Mouse (Mus musculus): ENCODE results near the gene Vil1. TPM values are rescaled to one million over a fixed set of nuclear protein-coding genes. Genes with fewer than 3 reads are reported as not detected.

Vil1 gene
- total and polyA plus RNA-seq, 3 experiments: 0.04 TPM; not detected in 1

DNA sequence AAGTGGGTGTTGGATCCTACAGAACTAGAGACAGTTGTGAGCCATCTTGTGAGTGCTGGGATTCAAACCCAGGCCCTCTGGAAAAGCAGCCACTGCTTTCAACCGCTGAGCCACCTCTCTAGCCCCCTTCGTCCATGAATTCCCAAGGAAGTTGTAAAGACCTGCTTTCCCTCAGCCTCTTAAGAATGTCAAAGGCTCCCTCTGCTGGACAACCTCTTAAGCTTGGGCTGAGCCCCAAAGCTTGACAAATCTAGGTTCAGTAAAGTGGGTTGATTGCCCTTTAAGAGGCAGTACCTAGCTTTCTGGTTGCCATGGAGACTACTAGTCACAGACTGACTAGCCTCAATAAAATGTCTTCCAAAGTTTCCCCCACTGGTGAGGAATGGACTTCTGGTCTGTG, 47.4 kb upstream of the Vil1 start, which contains the start of gene Catip:
Gene Catip (plus strand): TSS at position 297 of the 400 bp plus-strand sequence.
- H3K4me1 ChIP-seq (ENCODE audit: control insufficient read depth in 1 of 2, insufficient read depth in 2 of 2, low read length in 2 of 2): no peaks in the 10 kb centered on the region
- H3K27me3 ChIP-seq (ENCODE audit: control insufficient read depth in 1 of 2, insufficient read depth in 2 of 2, low read length in 2 of 2): no peaks in the 10 kb centered on the region
- H3K9ac ChIP-seq (ENCODE audit: control insufficient read depth, low read depth, low read length, poor library complexity, severe bottlenecking): no peak within 1 kb of the TSS
- no peaks in the 10 kb centered on the region for H3K9me3 ChIP-seq (replicated peaks; ENCODE audit: insufficient read depth, low read length)
- no peak within 1 kb of the TSS for H3K4me3 ChIP-seq (ENCODE audit: control insufficient read depth in 1 of 2, insufficient read depth in 1 of 2, low read depth in 2 of 2, low read length in 2 of 2)
- TF ChIP-seq MYB (IDR thresholded peaks at IDR 0.05; ENCODE audit: low read depth, low read length) (no peak), ZNF384 (IDR thresholded peaks at IDR 0.05; ENCODE audit: low read depth, low read length) (no peak), NELFE (IDR thresholded peaks at IDR 0.05; ENCODE audit: low read depth, low read length) (no peak), POLR2A (IDR thresholded peaks at IDR 0.05; ENCODE audit: control insufficient read depth in 1 of 2, insufficient read depth in 1 of 2, low read depth in 1 of 2, low read length in 2 of 2, poor library complexity in 1 of 2) (no peak), ZC3H11A (IDR thresholded peaks at IDR 0.05; ENCODE audit: low read depth, low read length) (peak; percentile 92), CHD1 (IDR thresholded peaks at IDR 0.05; ENCODE audit: low read depth, low read length) (no peak), ZMIZ1 (IDR thresholded peaks at IDR 0.05; ENCODE audit: low read depth, low read length) (no peak), GABPA (IDR thresholded peaks at IDR 0.05; ENCODE audit: low read depth, low read length) (no peak), RAD21 (IDR thresholded peaks at IDR 0.05; ENCODE audit: low read depth, low read length) (peak; percentile 90), E2F4 (IDR thresholded peaks at IDR 0.05; ENCODE audit: borderline replicate concordance, low read depth, low read length) (no peak), MYC (IDR thresholded peaks at IDR 0.05; ENCODE audit: low read depth, low read length) (no peak), ELF1 (IDR thresholded peaks at IDR 0.05; ENCODE audit: low read depth, low read length) (no peak), SMC3 (IDR thresholded peaks at IDR 0.05; ENCODE audit: low read depth, low read length) (peak; percentile 96), SIN3A (IDR thresholded peaks at IDR 0.05; ENCODE audit: low read length) (peak; percentile 53), MEF2A (IDR thresholded peaks at IDR 0.05; ENCODE audit: extremely low read depth, insufficient replicate concordance, low read depth, low read length, poor library complexity, severe bottlenecking) (no peak), UBTF (IDR thresholded peaks at IDR 0.05; ENCODE audit: borderline replicate concordance, insufficient read depth, low read depth, low read length) (no peak), TCF12 (IDR thresholded peaks at IDR 0.05; ENCODE audit: low read depth, low read length) (no peak), USF2 (IDR thresholded peaks at IDR 0.05; ENCODE audit: borderline replicate concordance in 1 of 2, insufficient read depth in 1 of 2, low read depth in 1 of 2, low read length in 2 of 2) (no peak), HCFC1 (IDR thresholded peaks at IDR 0.05; ENCODE audit: low read depth, low read length) (no peak), MXI1 (IDR thresholded peaks at IDR 0.05; ENCODE audit: low read depth, low read length) (no peak), TAL1 (IDR thresholded peaks at IDR 0.05; ENCODE audit: low read length) (no peak), JUND (IDR thresholded peaks at IDR 0.05; ENCODE audit: low read depth, low read length) (no peak), EP300 (IDR thresholded peaks at IDR 0.05; ENCODE audit: low read depth in 1 of 2, low read length in 2 of 2) (no peak), POLR2AphosphoS5 (IDR thresholded peaks at IDR 0.05; ENCODE audit: borderline replicate concordance, low read depth, low read length) (no peak), USF1 (IDR thresholded peaks at IDR 0.05; ENCODE audit: low read depth, low read length) (no peak), RCOR1 (IDR thresholded peaks at IDR 0.05; ENCODE audit: low read depth, low read length) (no peak), CTCF (IDR thresholded peaks at IDR 0.05 in 2 of 3, conservative IDR thresholded peaks at IDR 0.05 in 1 of 3; ENCODE audit: control insufficient read depth in 1 of 3, insufficient read depth in 1 of 3, low read depth in 2 of 3, low read length in 3 of 3, poor library complexity in 1 of 3, severe bottlenecking in 1 of 3) (peak; percentile 70 to 95 (median 73))
- H3K79me2 ChIP-seq (ENCODE audit: control insufficient read depth, insufficient read depth, low read length, poor library complexity): no peaks in the 10 kb centered on the region
- H3K27ac ChIP-seq (ENCODE audit: control insufficient read depth, low read depth, low read length): no peak within 1 kb of the TSS
- peak; percentile 84 for DNase-seq (ENCODE audit: low read depth, low spot score)
- H3K36me3 ChIP-seq (ENCODE audit: control insufficient read depth in 1 of 2, insufficient read depth in 2 of 2, low read length in 2 of 2): no peaks in the 10 kb centered on the region

Data from MEL (cell line).